Mouse (Mus musculus): Measurements from ENCODE around the gene Mmp23.

The Mmp23 gene

DNA sequence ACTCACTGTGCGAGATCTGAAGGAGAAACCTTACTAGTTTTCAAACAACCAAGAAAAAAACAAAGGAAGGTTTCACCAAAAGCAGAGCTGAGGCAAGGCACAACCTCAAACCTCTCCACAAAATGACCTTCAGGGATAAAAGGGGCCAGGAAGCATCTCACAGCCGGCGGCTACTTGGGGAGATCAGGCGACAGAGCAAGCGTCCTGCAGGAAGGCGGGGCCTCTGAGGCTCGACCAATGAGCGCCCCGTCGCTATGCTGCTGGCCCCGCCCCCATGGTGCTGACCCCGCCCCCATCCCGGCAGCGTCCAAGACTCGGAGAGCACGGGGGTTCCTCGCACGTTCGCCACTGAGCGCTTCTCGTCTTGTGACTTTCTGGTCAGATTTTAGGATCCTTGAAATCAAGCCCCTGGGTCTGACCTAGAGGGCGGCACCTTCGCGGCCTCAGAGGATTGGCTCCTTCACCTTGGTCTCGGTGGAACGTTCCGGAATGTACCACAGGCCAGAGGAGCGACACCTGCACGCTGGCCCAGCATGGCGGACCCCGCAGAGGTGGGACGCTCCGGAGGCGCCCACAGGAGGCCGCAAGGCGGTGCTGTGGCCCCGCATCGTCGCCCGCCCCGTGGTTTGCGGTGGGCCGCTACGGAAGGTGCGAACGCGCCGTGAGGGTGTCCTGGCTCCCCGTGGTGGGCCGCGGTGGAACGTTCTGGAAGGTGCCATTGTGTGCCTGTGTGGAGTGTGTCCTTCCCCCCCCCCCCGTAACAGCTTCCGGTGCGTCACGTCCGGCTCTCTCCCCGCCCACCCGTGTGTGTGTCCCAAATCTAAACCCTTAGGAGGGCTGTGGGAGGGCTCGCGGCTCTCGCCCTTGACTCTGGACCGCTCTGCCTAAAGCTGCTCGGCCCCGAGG, 51.8 kb downstream of the Mmp23 start, which contains the start of gene Slc35e2:
Gene Slc35e2 (plus strand): TSS at position 326 of the 906 bp plus-strand sequence.
- DNase-seq (ENCODE audit: low spot score in 2 of 2): peak; percentile 96

Measured in natural killer cell, adult 2 months (primary cell).